Mouse (Mus musculus) neural tube, embryonic 10.5 days (tissue): ENCODE data around the gene 3425401B19Rik.

Source experiments
- DNase-seq: peaks from one replicate; pipeline ENCODE4 v3.0.0-alpha.2; 2017; ENCODE audit warnings: low spot score; ENCODE audit errors: extremely low spot score

The 3425401B19Rik gene

GRCm38 (mm10) chr14:32663099-32663498 lies 22.0 kb downstream of the 3425401B19Rik start:
- DNase-seq, result no peak

- DNase-seq, result no peak
Measured at GRCm38 (mm10) chr14:32659781-32660180, 25.3 kb downstream of the 3425401B19Rik start.

- no peak for DNase-seq
Measured at GRCm38 (mm10) chr14:32638485-32638884, 46.6 kb downstream of the 3425401B19Rik start.

- DNase-seq, result no peak
Measured at GRCm38 (mm10) chr14:32634015-32634682, 50.9 kb downstream of the 3425401B19Rik start.

- DNase-seq, result no peak
Measured at GRCm38 (mm10) chr14:32632908-32633600, 52.0 kb downstream of the 3425401B19Rik start.

GRCm38 (mm10) chr14:32628584-32628983 lies 56.5 kb downstream of the 3425401B19Rik start:
- DNase-seq, result no peak

GRCm38 (mm10) chr14:32627271-32627670 lies 57.8 kb downstream of the 3425401B19Rik start:
- DNase-seq, result no peak

GRCm38 (mm10) chr14:32624811-32625210 lies 60.3 kb downstream of the 3425401B19Rik start:
- DNase-seq, result no peak

- DNase-seq, result no peak
Measured at GRCm38 (mm10) chr14:32624245-32624644, 60.8 kb downstream of the 3425401B19Rik start.

GRCm38 (mm10) chr14:32617253-32617652 lies 67.8 kb downstream of the 3425401B19Rik start:
- no peak for DNase-seq

- no peak for DNase-seq
Measured at GRCm38 (mm10) chr14:32609392-32609791, 75.7 kb downstream of the 3425401B19Rik start.
